Mouse (Mus musculus) liver, adult 2 months (tissue): ENCODE results near the gene Folr2.

Experiments
- CTCF ChIP-seq: fragments of 200-500 bp; IDR thresholded peaks from 2 replicates; pipeline ENCODE4 v1.5.1; 2011; ENCODE audit warnings: low read depth, low read length, control low read depth
- POLR2A ChIP-seq: fragments of 200-500 bp; IDR thresholded peaks from 2 replicates; pipeline ENCODE4 v1.6.1; 2011; ENCODE audit warnings: low read length, control low read depth; ENCODE audit not compliant: insufficient read depth; ENCODE audit errors: extremely low read depth

DNA sequence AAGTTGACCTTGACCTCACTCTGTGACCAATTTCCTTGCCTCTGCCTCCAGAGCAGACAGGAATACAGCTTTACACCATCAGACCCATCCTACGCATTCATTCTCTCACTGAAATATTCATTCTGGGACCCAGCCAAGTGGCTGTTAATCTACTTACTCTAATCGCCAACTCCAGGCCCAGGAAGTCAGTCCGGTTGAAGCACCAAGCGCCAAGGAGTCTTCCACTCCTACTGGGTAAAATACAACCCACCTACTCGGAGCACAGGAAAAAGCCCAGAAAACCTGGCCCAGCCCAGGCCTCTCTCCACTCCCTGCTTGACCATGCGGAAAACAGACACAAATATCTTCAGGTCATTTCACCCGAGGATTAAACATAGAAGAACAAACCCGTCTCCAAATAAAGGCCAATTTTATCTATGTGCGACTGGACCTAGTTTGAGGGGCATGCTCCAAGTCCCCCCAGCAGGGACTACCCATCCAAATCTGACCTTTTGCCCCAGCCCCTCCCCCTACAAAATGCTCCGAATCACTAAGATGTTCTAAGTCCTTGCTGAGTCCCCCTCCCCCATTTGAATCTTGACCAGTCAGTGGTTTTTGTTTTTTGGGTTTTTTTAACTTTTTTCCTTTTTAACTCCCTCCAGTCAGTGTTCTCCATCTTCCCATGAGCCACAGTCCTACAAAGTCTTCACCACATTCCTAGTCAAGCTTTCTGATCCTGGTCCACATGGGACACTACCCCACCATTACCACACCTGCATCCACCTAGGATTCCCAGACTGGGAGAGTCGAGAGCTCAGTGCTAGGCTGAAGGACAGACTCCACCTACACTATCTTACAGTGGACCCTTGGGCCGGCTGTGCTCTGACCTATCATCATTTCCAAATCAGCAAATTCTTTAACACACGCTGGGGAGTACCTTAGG lies 11.5 kb upstream of the Folr2 start:
- TF ChIP-seq CTCF (no peak), POLR2A (no peak)
